Mouse (Mus musculus): ENCODE results near the gene 1110065P20Rik. TPM values are rescaled to one million over a fixed set of nuclear protein-coding genes. Genes with fewer than 3 reads are reported as not detected.
A peak's percentile ranks its signal among the peaks of the same experiment; 100 is the strongest.

Gene 1110065P20Rik
- 39.3 and 42.9 TPM in 2 replicates for polyA plus RNA-seq (2016; fragmentation: Nextera tagmentation; extraction: Ambion mirVana)

- peaks cover 52% of the 10 kb centered on the region for H3K36me3 ChIP-seq (replicated peaks)
- WGBS: under 1% methylated on average over 75 of the region's 75 CpGs
- no peaks in the 10 kb centered on the region for H3K9me3 ChIP-seq
- no peaks in the 10 kb centered on the region for H3K27me3 ChIP-seq (ENCODE audit: poor library complexity, severe bottlenecking)
- peak within 1 kb of the TSS; percentile 99 for H3K4me3 ChIP-seq
- H3K4me1 ChIP-seq: peaks cover 44% of the 10 kb centered on the region
- peak within 1 kb of the TSS; percentile 97 for H3K27ac ChIP-seq
- peak; percentile 50 for DNase-seq (ENCODE audit: extremely low spot score, low spot score)
These were observed at the start of gene 1110065P20Rik for GRCm38 (mm10) chr4:124850933-124851658. TSS of gene 1110065P20Rik (minus strand) at chr4:124851196.

GRCm38 (mm10) chr4:124899906-124900305 lies 48.9 kb upstream of the 1110065P20Rik start:
- DNase-seq (ENCODE audit: extremely low spot score, low spot score): no peak
- Histone ChIP-seq H3K36me3 (replicated peaks) (no peaks in the 10 kb centered on the region), H3K27ac (peak overlapping the region; percentile 58; the same call in 1 of the 2 replicates), H3K27me3 (ENCODE audit: poor library complexity, severe bottlenecking) (peaks cover 63% of the 10 kb centered on the region), H3K9me3 (no peaks in the 10 kb centered on the region), H3K4me3 (0 out of 2 replicates have a peak overlapping the region, but pooled peaks have one; percentile 9), H3K4me1 (peaks cover 52% of the 10 kb centered on the region)
- WGBS: 60% methylated on average over 5 of the region's 5 CpGs

GRCm38 (mm10) chr4:124898428-124898827 lies 47.4 kb upstream of the 1110065P20Rik start:
- WGBS: 17% methylated on average over 10 of the region's 10 CpGs
- no peaks in the 10 kb centered on the region for H3K9me3 ChIP-seq
- H3K4me3 ChIP-seq: no peak overlapping the region
- peak overlapping the region; percentile 36 for H3K27ac ChIP-seq
- H3K4me1 ChIP-seq: peaks cover 62% of the 10 kb centered on the region
- DNase-seq (ENCODE audit: extremely low spot score, low spot score): peak; percentile 49
- H3K27me3 ChIP-seq (ENCODE audit: poor library complexity, severe bottlenecking): peaks cover 77% of the 10 kb centered on the region
- no peaks in the 10 kb centered on the region for H3K36me3 ChIP-seq (replicated peaks)

- H3K36me3 ChIP-seq (replicated peaks): no peaks in the 10 kb centered on the region
- 1% methylated on average over 83 of the region's 83 CpGs for WGBS
- H3K4me3 ChIP-seq: peak overlapping the region; percentile 63
- H3K27me3 ChIP-seq (ENCODE audit: poor library complexity, severe bottlenecking): peaks cover 91% of the 10 kb centered on the region
- H3K4me1 ChIP-seq: peaks cover 46% of the 10 kb centered on the region
- DNase-seq (ENCODE audit: extremely low spot score, low spot score): no peak
- no peaks in the 10 kb centered on the region for H3K9me3 ChIP-seq
- H3K27ac ChIP-seq: peak overlapping the region; percentile 58; the same call in 1 of the 2 replicates
These were observed 43.8 kb upstream of the 1110065P20Rik start for GRCm38 (mm10) chr4:124894508-124895428.

GRCm38 (mm10) chr4:124893769-124894168 lies 42.8 kb upstream of the 1110065P20Rik start:
- peaks cover 84% of the 10 kb centered on the region for H3K27me3 ChIP-seq (ENCODE audit: poor library complexity, severe bottlenecking)
- H3K27ac ChIP-seq: no peak overlapping the region
- 34% methylated on average over 6 of the region's 6 CpGs for WGBS
- peaks cover 36% of the 10 kb centered on the region for H3K4me1 ChIP-seq
- DNase-seq (ENCODE audit: extremely low spot score, low spot score): no peak
- H3K36me3 ChIP-seq (replicated peaks): no peaks in the 10 kb centered on the region
- peak overlapping the region; percentile 63 for H3K4me3 ChIP-seq
- H3K9me3 ChIP-seq: no peaks in the 10 kb centered on the region

- Histone ChIP-seq H3K27me3 (ENCODE audit: poor library complexity, severe bottlenecking) (peaks cover 77% of the 10 kb centered on the region), H3K36me3 (replicated peaks) (no peaks in the 10 kb centered on the region), H3K4me3 (no peak overlapping the region), H3K9me3 (no peaks in the 10 kb centered on the region), H3K27ac (no peak overlapping the region), H3K4me1 (peaks cover 21% of the 10 kb centered on the region)
- WGBS: 77% methylated on average over 5 of the region's 5 CpGs
- no peak for DNase-seq (ENCODE audit: extremely low spot score, low spot score)
These were observed 39.8 kb upstream of the 1110065P20Rik start for GRCm38 (mm10) chr4:124890831-124891230.

- DNase-seq (ENCODE audit: extremely low spot score, low spot score): no peak
- no peak overlapping the region for H3K27ac ChIP-seq
- H3K4me1 ChIP-seq: peaks cover 17% of the 10 kb centered on the region
- 97% methylated on average over 2 of the region's 2 CpGs for WGBS
- no peaks in the 10 kb centered on the region for H3K9me3 ChIP-seq
- H3K4me3 ChIP-seq: no peak overlapping the region
- peaks cover 77% of the 10 kb centered on the region for H3K27me3 ChIP-seq (ENCODE audit: poor library complexity, severe bottlenecking)
- no peaks in the 10 kb centered on the region for H3K36me3 ChIP-seq (replicated peaks)
These were observed 38.9 kb upstream of the 1110065P20Rik start for GRCm38 (mm10) chr4:124889935-124890334.

- H3K4me3 ChIP-seq: no peak overlapping the region
- H3K27ac ChIP-seq: no peak overlapping the region
- no peak for DNase-seq (ENCODE audit: extremely low spot score, low spot score)
- no peaks in the 10 kb centered on the region for H3K9me3 ChIP-seq
- no peaks in the 10 kb centered on the region for H3K36me3 ChIP-seq (replicated peaks)
- H3K4me1 ChIP-seq: peaks cover 6% of the 10 kb centered on the region
- 79% methylated on average over 7 of the region's 7 CpGs for WGBS
- H3K27me3 ChIP-seq (ENCODE audit: poor library complexity, severe bottlenecking): peaks cover 77% of the 10 kb centered on the region
These were observed 37.7 kb upstream of the 1110065P20Rik start for GRCm38 (mm10) chr4:124888702-124889101.

- peak; percentile 63 for DNase-seq (ENCODE audit: extremely low spot score, low spot score)
- Histone ChIP-seq H3K36me3 (replicated peaks) (no peaks in the 10 kb centered on the region), H3K27ac (no peak overlapping the region), H3K4me3 (peak overlapping the region; percentile 56), H3K27me3 (ENCODE audit: poor library complexity, severe bottlenecking) (peaks cover 83% of the 10 kb centered on the region), H3K9me3 (peaks cover 4% of the 10 kb centered on the region; the same call in 1 of the 2 replicates), H3K4me1 (peaks cover 35% of the 10 kb centered on the region)
- WGBS: 1% methylated on average over 36 of the region's 37 CpGs
These were observed 31.2 kb upstream of the 1110065P20Rik start for GRCm38 (mm10) chr4:124882151-124882729.

GRCm38 (mm10) chr4:124881341-124881908 lies 30.4 kb upstream of the 1110065P20Rik start:
- H3K27me3 ChIP-seq (ENCODE audit: poor library complexity, severe bottlenecking): peaks cover 78% of the 10 kb centered on the region
- H3K27ac ChIP-seq: peak overlapping the region; percentile 22; the same call in 1 of the 2 replicates
- peaks cover 4% of the 10 kb centered on the region; the same call in 1 of the 2 replicates for H3K9me3 ChIP-seq
- peak overlapping the region; percentile 56 for H3K4me3 ChIP-seq
- 0% methylated on average over 37 of the region's 37 CpGs for WGBS
- H3K4me1 ChIP-seq: peaks cover 35% of the 10 kb centered on the region
- DNase-seq (ENCODE audit: extremely low spot score, low spot score): peak; percentile 91
- no peaks in the 10 kb centered on the region for H3K36me3 ChIP-seq (replicated peaks)

GRCm38 (mm10) chr4:124880599-124880998 lies 29.6 kb upstream of the 1110065P20Rik start, which contains the start of gene Epha10:
TSS of gene Epha10 (plus strand) at chr4:124880899.
- peaks cover 70% of the 10 kb centered on the region for H3K27me3 ChIP-seq (ENCODE audit: poor library complexity, severe bottlenecking)
- no peaks in the 10 kb centered on the region for H3K36me3 ChIP-seq (replicated peaks)
- peak within 1 kb of the TSS; percentile 56 for H3K4me3 ChIP-seq
- H3K27ac ChIP-seq: peak within 1 kb of the TSS; percentile 22; the same call in 1 of the 2 replicates
- H3K4me1 ChIP-seq: peaks cover 35% of the 10 kb centered on the region
- DNase-seq (ENCODE audit: extremely low spot score, low spot score): no peak
- 4% methylated on average over 11 of the region's 11 CpGs for WGBS
- H3K9me3 ChIP-seq: peaks cover 4% of the 10 kb centered on the region; the same call in 1 of the 2 replicates

- H3K9me3 ChIP-seq: peaks cover 3% of the 10 kb centered on the region; the same call in 1 of the 2 replicates
- WGBS: 97% methylated on average over 1 of the region's 1 CpGs
- no peaks in the 10 kb centered on the region for H3K4me1 ChIP-seq
- H3K27me3 ChIP-seq (ENCODE audit: poor library complexity, severe bottlenecking): no peaks in the 10 kb centered on the region
- no peak overlapping the region for H3K4me3 ChIP-seq
- DNase-seq (ENCODE audit: extremely low spot score, low spot score): no peak
- H3K27ac ChIP-seq: no peak overlapping the region
- H3K36me3 ChIP-seq (replicated peaks): no peaks in the 10 kb centered on the region
These were observed 21.7 kb upstream of the 1110065P20Rik start for GRCm38 (mm10) chr4:124872719-124873118.
